Mouse (Mus musculus) frontal cortex, postnatal 14 days (tissue): ENCODE results near the gene AU040320.
A peak's percentile ranks its signal among the peaks of the same experiment; 100 is the strongest.

Source experiments
- DNase-seq, 2 experiments: peaks; one replicate each; pipeline ENCODE4 v3.0.0; 2022; ENCODE audit warnings: low spot score in 2 of 2

Gene AU040320

DNA sequence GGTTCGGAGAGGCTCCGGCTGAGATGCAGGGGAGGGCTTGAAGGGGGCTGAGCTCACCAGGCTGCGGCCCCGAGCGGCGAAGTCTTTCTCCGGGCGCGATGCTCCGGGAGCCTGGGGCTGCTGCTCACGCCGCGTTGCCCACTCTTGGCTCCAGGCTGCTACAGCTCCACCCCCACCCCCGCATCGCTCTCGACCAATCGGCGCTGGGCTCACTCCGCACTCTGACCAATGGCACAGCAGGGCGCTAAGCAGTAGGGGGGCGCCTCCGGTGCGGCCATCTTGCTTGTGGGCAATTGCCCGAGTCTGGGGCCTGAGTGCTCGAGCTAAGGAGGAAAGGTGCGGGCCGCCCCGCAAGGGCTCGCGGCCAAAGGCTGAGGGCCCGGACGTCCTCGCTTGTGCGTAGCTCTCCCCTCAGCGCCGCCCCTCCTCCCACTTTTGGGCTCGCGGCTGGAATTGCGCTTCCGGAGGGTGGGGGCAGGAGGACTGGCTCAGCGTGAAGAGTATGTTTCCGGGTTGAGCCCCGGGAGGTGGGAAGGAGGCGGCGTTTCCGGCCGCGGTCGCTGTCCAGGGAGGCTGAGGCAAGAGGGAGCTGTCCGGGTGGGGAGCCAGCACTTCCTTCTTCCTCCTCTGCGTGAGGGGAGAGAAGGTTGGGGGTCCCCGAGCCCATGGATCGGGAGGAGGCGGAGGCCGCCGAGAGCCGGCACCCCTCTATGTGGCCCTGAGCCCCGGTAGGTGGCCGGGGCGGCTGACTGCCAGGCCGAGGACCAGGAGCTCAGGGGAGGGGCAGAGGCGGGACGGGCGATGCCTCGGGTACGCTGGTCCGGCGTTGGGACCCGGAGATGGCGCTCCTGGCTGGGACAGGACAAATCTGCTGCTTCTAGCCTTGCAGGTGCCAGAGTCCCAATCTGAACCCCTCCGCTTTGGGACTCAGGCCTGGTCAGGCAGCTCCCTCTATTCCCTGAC is at the start of gene AU040320, which contains the start of gene Ncdn:
AU040320 (plus strand) TSS at position 277 of the 963 bp plus-strand sequence.
Ncdn (minus strand) TSS at position 171 of the 963 bp plus-strand sequence.
- DNase-seq = peak; percentile 96 to 98

DNA sequence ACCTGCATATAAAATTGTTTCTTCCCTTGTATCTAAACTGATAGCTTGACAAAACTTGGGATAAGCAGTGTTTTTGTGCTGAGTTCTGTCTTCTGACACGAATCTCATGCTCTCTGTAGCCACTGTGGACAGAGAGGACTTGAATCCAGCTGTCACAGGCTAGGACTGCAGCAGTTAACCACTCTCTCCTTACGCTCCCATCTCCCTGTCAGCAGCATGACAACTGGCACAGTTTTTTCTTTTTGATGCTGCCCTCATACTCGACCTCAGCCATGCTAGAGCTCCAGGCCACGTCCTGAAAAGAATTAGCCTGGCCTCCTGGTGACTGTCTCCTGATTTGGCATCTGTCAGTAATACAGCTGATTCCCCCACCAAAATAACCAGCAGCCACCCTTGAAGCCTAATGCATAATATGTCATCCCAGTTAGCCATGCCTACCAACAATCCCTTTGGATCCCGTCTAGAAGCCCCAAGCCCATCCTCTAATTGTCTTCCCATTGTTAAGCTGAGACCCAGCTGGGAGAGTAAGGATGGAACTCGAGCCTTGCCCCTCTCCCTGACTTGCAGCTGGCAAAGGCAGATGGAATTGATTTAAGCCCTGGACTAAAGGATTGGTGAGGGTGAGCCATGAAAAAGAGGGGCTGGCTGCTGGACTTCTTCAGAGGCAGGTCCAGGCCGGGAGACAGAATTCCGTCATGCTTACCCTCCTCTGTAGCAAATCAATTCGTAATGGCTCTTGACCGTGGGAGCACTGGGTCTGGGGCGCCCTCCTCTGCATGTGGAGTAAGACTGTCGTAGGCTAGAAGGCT is 46.5 kb upstream of the AU040320 start:
- no peak for DNase-seq

DNA sequence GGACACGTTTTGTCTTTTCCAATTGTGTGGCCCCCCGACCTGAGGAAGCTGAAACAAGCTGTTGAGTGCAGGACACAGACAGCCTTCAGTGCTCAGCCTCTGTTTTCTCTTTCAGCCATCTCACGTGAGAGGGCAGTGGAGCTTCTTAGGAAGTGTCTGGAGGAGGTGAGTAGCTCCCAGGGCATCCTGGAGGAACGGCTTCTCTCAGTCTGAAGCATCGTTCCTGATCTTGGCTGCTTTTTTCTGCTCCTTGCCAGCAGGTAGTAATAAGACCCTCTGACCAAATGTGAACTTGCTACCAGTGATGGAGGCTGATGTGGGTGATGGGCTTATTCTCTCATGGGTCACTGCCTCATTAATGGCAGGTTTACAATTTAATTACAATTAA is 45.9 kb upstream of the AU040320 start:
- DNase-seq = no peak

GRCm38 (mm10) chr4:126732111-126732510 is 21.2 kb upstream of the AU040320 start:
- DNase-seq = no peak

- DNase-seq = no peak
These were observed 20.6 kb upstream of the AU040320 start for GRCm38 (mm10) chr4:126732531-126733380.

GRCm38 (mm10) chr4:126734001-126734603 is 19.2 kb upstream of the AU040320 start:
- DNase-seq = no peak

DNA sequence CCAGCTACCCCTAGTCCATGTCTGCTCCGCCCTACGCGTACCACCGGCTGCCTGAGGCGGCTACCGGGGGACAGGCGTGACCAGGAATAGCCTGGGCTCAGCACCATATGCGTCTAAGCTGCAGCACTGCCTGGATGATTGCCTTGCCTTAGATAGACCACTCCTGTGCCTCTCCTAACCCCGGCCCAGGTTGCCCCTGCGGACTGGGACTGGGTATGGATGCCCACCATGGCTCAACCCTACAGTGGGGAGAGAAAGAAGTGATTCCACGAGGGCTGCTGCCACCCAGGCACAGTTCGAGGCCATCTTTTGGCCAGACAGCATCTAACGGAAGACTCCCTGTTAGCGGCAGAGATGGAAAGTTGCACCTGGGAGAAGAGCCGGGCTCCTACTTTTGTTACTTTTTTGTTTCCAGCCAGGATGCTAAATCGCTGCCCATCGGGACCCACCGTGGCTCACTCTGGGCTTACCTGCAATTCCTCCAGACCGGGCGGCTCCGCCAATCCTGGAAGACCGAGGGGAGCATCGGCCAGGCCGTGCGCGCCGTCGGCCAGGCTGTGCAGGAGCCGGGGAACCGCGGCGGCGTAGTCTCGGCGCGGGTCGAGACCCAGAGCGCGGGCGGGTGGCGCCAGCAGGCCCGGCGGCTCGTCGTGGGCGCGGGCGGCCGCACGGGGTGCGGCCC is 18.5 kb upstream of the AU040320 start:
- no peak for DNase-seq

- DNase-seq = no peak
These were observed 17.9 kb upstream of the AU040320 start for GRCm38 (mm10) chr4:126735382-126736000.

DNA sequence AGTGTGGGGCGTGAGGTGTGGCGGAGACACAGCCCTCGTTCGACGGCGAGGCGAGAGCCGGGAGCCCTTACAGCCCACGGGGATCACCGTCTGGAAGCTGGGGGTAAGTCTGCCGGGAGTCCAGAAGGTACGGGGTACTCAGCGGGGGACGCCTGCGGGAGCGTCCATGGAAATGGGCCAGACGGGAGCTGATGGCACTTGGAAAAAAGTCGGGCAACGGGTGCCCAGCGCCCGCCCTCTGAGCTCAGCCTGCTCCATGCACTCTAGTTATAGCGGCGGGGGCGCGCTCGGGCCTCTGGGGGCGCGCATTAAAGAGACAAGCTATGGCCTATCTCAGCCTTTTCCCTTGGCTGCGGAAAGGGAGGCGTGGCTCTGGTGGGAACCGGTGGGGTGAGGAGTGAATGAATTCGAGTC is 17.3 kb upstream of the AU040320 start, which contains the start of gene Tfap2e:
Tfap2e (minus strand) TSS at position 240 of the 414 bp plus-strand sequence.
- DNase-seq = no peak

DNA sequence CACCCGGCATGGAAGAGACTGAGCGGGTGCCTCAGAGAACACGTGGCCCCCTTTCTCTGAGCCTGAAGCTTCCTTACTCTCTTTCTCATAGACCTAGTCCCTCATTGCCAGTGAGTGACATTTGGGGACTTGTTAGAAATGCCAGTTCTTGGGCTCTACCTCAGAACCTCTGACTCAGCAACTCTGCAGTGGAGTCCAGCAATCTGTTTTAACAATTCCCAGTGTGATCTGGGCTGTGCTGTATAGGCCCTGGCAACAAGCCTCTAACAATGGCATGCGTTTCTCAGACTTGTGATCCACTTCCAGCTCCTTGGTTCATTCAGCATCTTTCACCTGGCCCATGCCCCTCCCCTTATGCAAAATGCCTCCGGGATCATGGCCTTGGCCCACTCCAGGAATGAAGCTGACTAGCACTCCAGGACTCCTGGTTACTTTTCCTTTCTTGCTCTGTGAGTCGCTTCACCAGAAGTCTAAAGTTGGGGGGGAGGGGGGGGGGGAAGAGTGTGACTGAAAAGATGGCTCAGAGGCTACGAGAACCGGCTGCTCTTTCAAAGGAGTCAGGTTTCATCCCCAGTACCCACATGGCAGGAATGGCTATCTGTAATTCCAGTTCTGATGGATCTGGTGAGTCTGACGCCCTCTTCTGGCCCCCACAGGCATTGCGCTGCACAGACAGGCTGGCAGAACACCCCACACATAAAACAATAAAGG is 13.2 kb upstream of the AU040320 start:
- no peak for DNase-seq

DNA sequence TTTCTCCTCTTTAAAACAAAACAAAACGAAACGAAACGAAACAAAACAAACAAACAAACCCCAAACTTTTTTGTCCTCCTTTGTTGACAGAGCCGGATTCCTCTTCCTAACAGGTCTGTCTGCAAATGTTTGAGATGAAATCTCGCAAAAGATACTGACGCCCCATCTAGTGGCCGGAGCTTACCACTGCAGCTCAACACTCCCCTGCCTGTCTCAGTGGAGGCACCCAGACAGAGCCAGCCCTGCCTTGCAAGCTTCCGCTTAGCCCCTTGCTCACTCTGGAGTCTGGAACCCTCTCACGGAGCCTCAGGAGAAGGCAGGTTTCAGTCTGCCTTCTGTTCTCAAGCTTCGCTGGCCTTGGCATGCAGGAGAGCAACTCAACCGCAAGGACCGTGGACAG is 11.9 kb upstream of the AU040320 start:
- DNase-seq = peak; percentile 71 to 87

DNA sequence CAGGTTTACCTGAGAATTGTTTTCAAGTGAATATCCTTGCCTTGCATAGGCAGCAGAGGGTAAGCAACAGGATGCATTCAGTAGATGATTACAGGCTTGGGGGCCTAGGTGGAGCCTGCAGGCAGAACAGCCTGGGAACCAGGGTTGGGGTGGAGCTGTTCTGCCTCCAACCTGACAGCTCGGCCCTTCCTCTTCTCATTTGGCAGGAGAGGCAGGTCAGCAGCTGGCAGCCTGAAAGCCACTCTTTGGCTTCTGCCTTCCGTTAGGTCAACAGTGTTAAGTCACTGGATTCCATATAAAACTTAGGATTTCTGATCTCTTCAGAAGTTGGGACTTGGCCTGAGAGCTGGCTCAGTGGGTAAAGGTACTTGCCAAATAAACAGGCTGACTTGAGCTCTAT is 10.4 kb upstream of the AU040320 start:
- no peak for DNase-seq

- DNase-seq = no peak
These were observed 9.6 kb upstream of the AU040320 start for GRCm38 (mm10) chr4:126743713-126744112.

GRCm38 (mm10) chr4:126744831-126745230 is 8.5 kb upstream of the AU040320 start:
- DNase-seq = no peak

DNA sequence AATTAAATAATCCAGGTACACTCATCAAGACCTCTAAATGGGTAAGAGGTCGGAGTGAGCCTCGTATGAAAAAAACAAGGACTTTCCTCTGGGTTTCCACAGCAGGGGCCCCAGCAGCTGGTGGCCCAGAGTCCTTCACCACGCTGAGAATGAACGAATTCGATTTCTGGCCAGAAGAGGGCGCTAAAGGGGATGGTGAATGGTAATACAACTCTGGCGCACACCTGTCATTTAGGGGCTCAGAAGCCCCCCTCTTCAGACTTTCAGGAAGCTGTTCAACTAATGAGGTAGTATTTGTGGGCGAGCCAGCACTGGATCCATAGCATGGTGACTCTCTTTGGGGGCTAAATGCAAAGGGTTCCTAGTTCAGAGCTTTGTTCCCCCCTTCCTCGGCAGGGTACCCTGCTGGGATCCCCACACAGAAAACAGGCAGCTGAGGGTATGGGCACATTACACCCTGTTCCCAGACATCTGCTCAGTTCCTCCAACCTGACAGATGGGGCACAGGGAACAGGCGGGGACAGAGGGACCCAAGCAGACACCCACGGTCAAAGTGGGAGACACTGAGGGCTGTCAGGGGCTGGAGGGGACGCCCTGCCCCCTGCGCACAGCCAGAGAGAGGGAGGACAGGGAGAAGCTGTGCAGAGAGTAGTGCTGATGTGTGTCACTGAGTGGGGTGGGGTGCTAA is 7.7 kb upstream of the AU040320 start:
- DNase-seq = peak in 1 of 2 experiments; percentile 26

DNA sequence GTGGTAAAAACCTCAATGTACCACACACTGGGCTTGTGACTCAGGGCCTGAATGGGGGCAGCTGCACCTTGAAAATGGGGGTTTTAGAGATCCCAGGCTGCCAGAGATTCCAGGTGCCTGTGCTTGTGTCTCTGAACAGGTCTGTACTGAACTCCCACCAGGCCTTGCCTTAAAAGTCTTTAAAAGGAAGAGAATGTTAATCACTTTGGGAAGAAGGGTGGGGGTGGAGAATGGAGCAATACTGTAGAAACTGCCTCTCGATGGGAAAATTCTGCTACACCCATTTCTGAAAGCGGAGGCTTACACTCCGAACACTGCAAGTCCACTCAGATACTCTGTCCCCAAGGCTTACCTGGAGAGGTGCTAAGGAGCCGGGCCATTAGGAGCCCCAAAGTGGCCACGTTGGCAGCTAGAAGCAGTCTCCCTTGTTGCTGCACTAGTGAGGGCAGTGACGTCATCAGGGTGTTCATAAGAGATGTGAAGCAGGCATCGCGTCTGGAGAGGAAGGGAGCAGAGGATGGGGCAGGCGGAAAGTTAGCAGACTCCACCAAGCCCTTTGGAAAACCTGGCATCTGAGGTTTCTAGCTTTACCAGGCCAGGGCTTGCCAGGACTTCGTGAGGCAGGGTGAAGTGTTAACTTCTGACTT is 7.0 kb upstream of the AU040320 start:
- DNase-seq = no peak

DNA sequence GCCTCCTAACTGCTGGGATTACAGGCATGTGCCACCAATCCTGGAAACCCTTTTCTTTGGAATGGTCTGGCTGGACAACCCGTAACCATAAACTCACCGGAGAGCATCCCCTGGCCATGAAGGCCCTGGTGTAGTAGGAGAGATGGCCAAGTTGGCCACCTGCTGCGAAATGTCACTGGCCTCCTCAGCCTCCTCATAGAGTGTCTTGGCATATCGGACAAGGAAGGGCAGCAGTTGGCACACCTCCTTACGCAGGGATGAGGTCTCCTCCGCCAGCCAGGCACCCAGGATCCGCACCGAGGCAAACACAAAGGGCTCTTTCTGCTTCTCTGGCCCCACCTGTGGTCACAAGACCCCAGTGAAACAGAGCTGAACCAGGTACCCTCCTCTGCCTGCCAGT is 5.0 kb upstream of the AU040320 start:
- DNase-seq = no peak

DNA sequence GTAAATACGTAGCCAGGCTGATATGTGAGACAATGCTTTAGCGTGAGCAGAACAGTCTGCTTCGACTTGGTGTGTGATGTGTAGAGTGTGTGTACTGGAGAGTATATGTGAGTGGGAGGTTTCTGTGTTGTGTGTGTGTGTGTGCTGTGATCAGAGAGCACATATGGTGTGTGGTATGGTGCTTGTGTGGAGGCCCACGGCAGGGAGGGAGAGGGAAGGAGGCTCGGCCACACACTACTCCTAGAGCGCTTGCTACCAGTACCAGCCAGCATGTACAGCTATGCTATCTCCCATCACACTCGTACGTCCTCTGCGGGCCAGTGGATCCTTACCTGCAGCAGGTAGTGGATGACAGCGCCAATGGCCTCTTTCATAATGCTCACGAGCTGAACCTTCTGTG is 3.8 kb upstream of the AU040320 start:
- DNase-seq = no peak
